Comparison of ENCODE assay signal across 8 mouse cellular contexts in the genomic region with DNA sequence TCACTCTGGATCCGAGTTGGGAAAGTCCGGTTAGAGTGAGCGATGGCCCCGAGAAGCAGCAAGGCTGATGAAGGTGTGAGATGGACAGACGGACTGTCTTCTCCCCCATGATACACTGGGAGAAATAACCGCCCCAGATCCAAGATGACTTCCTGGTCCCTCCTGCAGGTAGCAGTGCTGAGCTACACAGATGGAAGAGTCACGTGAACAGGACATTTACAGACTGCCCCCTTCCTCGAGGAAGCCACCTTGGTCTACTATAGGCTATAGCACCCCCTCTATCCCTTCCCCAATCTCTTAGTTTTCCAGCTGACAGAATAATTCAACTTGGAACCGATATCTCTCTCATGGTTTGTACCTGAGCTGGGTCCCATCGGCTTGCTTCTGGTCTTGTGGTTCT. TPM values are rescaled to one million over a fixed set of nuclear protein-coding genes. Genes with fewer than 3 reads are reported as not detected.
DNase-seq lines count a peak whose midpoint lies in the region; ATAC-seq and TF ChIP-seq lines count a peak whose summit lies in the region.

No protein-coding gene starts in this region.

- no peak overlapping the region for H3K4me3 ChIP-seq in liver, adult 2 months (ENCODE audit: insufficient read depth, low read depth, low read length)
- peak overlapping the region; percentile 92 for H3K4me3 ChIP-seq in cerebellum, adult 2 months (replicated peaks; ENCODE audit: insufficient read depth, low read depth, low read length)
- H3K4me3 ChIP-seq in forebrain, embryonic 16.5 days (replicated peaks; ENCODE audit: low read length): peak overlapping the region; percentile 65
- no peak overlapping the region for H3K4me3 ChIP-seq in midbrain, embryonic 12.5 days

- DNase-seq in liver, adult 2 months (ENCODE audit: extremely low read depth, low read depth, low spot score): peak; percentile 13
- no peak for DNase-seq in liver
- peak; percentile 76 to 77 for DNase-seq in cerebellum, adult 2 months
- peak; percentile 46 to 59 for DNase-seq in kidney, postnatal 4 days
- no peak for DNase-seq in spleen, postnatal 4 days (ENCODE audit: low spot score in 2 of 2)

- TF ChIP-seq CTCF in liver, adult 2 months (IDR thresholded peaks at IDR 0.05; ENCODE audit: low read depth, low read length): no peak
- peak; percentile 87 for TF ChIP-seq CTCF in cerebellum, adult 2 months (IDR thresholded peaks at IDR 0.05; ENCODE audit: borderline replicate concordance, insufficient read depth, low read depth, low read length)

- H3K4me2 ChIP-seq in forebrain, embryonic 16.5 days (ENCODE audit: low read length): peak overlapping the region; percentile 90
- H3K4me2 ChIP-seq in midbrain, embryonic 12.5 days (replicated peaks): peak overlapping the region; percentile 99; the same call in 1 of the 2 replicates

- H3K9me3 ChIP-seq in forebrain, embryonic 16.5 days (ENCODE audit: control insufficient read depth, low read length): peaks cover 7% of the 10 kb centered on the region
- H3K9me3 ChIP-seq in midbrain, embryonic 12.5 days: peaks cover 6% of the 10 kb centered on the region; the same call in 1 of the 2 replicates

- no peaks in the 10 kb centered on the region; the same call in 1 of the 2 replicates for H3K4me1 ChIP-seq in liver, adult 2 months (ENCODE audit: control insufficient read depth, insufficient read depth, low read length)
- H3K4me1 ChIP-seq in cerebellum, adult 2 months (ENCODE audit: control insufficient read depth, insufficient read depth, low read length): peaks cover 2% of the 10 kb centered on the region; the same call in 1 of the 2 replicates
- H3K4me1 ChIP-seq in forebrain, embryonic 16.5 days (replicated peaks; ENCODE audit: control insufficient read depth, insufficient read depth, low read length): peaks cover 15% of the 10 kb centered on the region
- H3K4me1 ChIP-seq in midbrain, embryonic 12.5 days: peaks cover 15% of the 10 kb centered on the region

- no peaks in the 10 kb centered on the region for H3K36me3 ChIP-seq in liver, adult 2 months (ENCODE audit: control insufficient read depth, insufficient read depth, low read length)
- H3K36me3 ChIP-seq in forebrain, embryonic 16.5 days (ENCODE audit: control insufficient read depth, insufficient read depth): no peaks in the 10 kb centered on the region
- no peaks in the 10 kb centered on the region for H3K36me3 ChIP-seq in midbrain, embryonic 12.5 days

- peaks cover 16% of the 10 kb centered on the region for H3K27me3 ChIP-seq in liver, adult 2 months (ENCODE audit: control insufficient read depth, insufficient read depth, low read length)
- H3K27me3 ChIP-seq in cerebellum, adult 2 months (ENCODE audit: control insufficient read depth, insufficient read depth, low read length): no peaks in the 10 kb centered on the region
- peaks cover 19% of the 10 kb centered on the region for H3K27me3 ChIP-seq in forebrain, embryonic 16.5 days (replicated peaks; ENCODE audit: control insufficient read depth, insufficient read depth, low read length)
- H3K27me3 ChIP-seq in midbrain, embryonic 12.5 days: peaks cover 56% of the 10 kb centered on the region

- no peaks in the 10 kb centered on the region for H3K79me2 ChIP-seq in liver, adult 2 months (ENCODE audit: control insufficient read depth, insufficient read depth, low read length)

- H3K9ac ChIP-seq in liver, adult 2 months (ENCODE audit: low read depth, low read length): no peak overlapping the region
- H3K9ac ChIP-seq in forebrain, embryonic 16.5 days (replicated peaks; ENCODE audit: low read depth, low read length): no peak overlapping the region
- H3K9ac ChIP-seq in midbrain, embryonic 12.5 days (replicated peaks): no peak overlapping the region

- H3K27ac ChIP-seq in liver, adult 2 months (replicated peaks; ENCODE audit: insufficient read depth, low read depth, low read length): no peak overlapping the region
- H3K27ac ChIP-seq in cerebellum, adult 2 months (ENCODE audit: insufficient read depth, low read length): peak overlapping the region; percentile 58; the same call in 1 of the 2 replicates
- no peak overlapping the region for H3K27ac ChIP-seq in forebrain, embryonic 16.5 days (ENCODE audit: low read length)
- no peak overlapping the region for H3K27ac ChIP-seq in midbrain, embryonic 12.5 days (replicated peaks)

- no peak for TF ChIP-seq POLR2A in liver, adult 2 months (IDR thresholded peaks at IDR 0.05; ENCODE audit: extremely low read depth, insufficient read depth, low read length)
- TF ChIP-seq POLR2A in cerebellum, adult 2 months (IDR thresholded peaks at IDR 0.05; ENCODE audit: borderline replicate concordance, insufficient read depth, low read length): no peak

- WGBS in liver, adult 2 months: 32% methylated on average over 10 of the region's 10 CpGs
- 19% methylated on average over 10 of the region's 10 CpGs for WGBS in cerebellum, adult 2 months
- whole genome bisulfite sequencing in forebrain, embryonic 16.5 days: 22% methylated on average over 10 of the region's 10 CpGs
- WGBS in midbrain, embryonic 12.5 days: 18% methylated on average over 10 of the region's 10 CpGs

- ATAC-seq in forebrain, embryonic 16.5 days: peak; percentile 26; the same call in 1 of the 2 replicates
- ATAC-seq in midbrain, embryonic 12.5 days (ENCODE audit: low FRiP score, low read depth): no peak
- ATAC-seq in erythroblast, adult 5-6 weeks (replicated peaks; ENCODE audit: low FRiP score, poor library complexity, severe bottlenecking): no peak

RNA-seq across cellular contexts. Expression of a gene that starts 0.6 kb away (rescaled TPM):
- total RNA-seq in liver, adult 2 months (2014; rRNA removed): 0.28 and 0.34 TPM in 2 replicates
- polyA plus RNA-seq in liver, adult 2 months (2012; rRNA removed): 0.24 and 0.28 TPM in 2 replicates
- polyA plus RNA-seq in cerebellum, adult 2 months (2012; rRNA removed): 77.8 and 91.5 TPM in 2 replicates
- polyA plus RNA-seq in forebrain, embryonic 16.5 days (2015; fragmentation: Nextera tagmentation; extraction: Ambion mirVana): 7.2 and 11.0 TPM in 2 replicates
- polyA plus RNA-seq in midbrain, embryonic 12.5 days (2016; fragmentation: Nextera tagmentation; extraction: Ambion mirVana): 4.8 and 5.2 TPM in 2 replicates
- total RNA-seq in erythroblast, adult 5-6 weeks (2015; ENCODE audit: low replicate concordance): not detected in 2 replicates
- total RNA-seq in erythroblast, adult 5-6 weeks (2017; ENCODE audit: low replicate concordance): not detected in 2 replicates

RNA-seq across cellular contexts. Expression of a gene that starts 20.4 kb away (rescaled TPM):
- total RNA-seq in liver, adult 2 months (2014; rRNA removed): not detected in 2 replicates
- polyA plus RNA-seq in liver, adult 2 months (2012; rRNA removed): not detected in 2 replicates
- polyA plus RNA-seq in cerebellum, adult 2 months (2012; rRNA removed): not detected in 2 replicates
- polyA plus RNA-seq in forebrain, embryonic 16.5 days (2015; fragmentation: Nextera tagmentation; extraction: Ambion mirVana): not detected in 2 replicates
- not detected in 2 replicates for polyA plus RNA-seq in midbrain, embryonic 12.5 days (2016; fragmentation: Nextera tagmentation; extraction: Ambion mirVana)
- not detected in 2 replicates for total RNA-seq in erythroblast, adult 5-6 weeks (2015; ENCODE audit: low replicate concordance)
- total RNA-seq in erythroblast, adult 5-6 weeks (2017; ENCODE audit: low replicate concordance): not detected in 2 replicates

RNA-seq across cellular contexts. Expression of a gene that starts 33.9 kb away (rescaled TPM):
- total RNA-seq in liver, adult 2 months (2014; rRNA removed): not detected in 2 replicates
- polyA plus RNA-seq in liver, adult 2 months (2012; rRNA removed): not detected in 2 replicates
- polyA plus RNA-seq in cerebellum, adult 2 months (2012; rRNA removed): not detected in 2 replicates
- not detected in 2 replicates for polyA plus RNA-seq in forebrain, embryonic 16.5 days (2015; fragmentation: Nextera tagmentation; extraction: Ambion mirVana)
- not detected in 2 replicates for polyA plus RNA-seq in midbrain, embryonic 12.5 days (2016; fragmentation: Nextera tagmentation; extraction: Ambion mirVana)
- not detected in 2 replicates for total RNA-seq in erythroblast, adult 5-6 weeks (2015; ENCODE audit: low replicate concordance)
- total RNA-seq in erythroblast, adult 5-6 weeks (2017; ENCODE audit: low replicate concordance): not detected in 2 replicates

RNA-seq across cellular contexts. Expression of a gene that starts 39.9 kb away (rescaled TPM):
- 1.5 and 2.6 TPM in 2 replicates for total RNA-seq in liver, adult 2 months (2014; rRNA removed)
- 1.3 and 2.0 TPM in 2 replicates for polyA plus RNA-seq in liver, adult 2 months (2012; rRNA removed)
- 1.3 and 1.4 TPM in 2 replicates for polyA plus RNA-seq in cerebellum, adult 2 months (2012; rRNA removed)
- polyA plus RNA-seq in forebrain, embryonic 16.5 days (2015; fragmentation: Nextera tagmentation; extraction: Ambion mirVana): 0.84 and 1.4 TPM in 2 replicates
- 1.3 and 2.3 TPM in 2 replicates for polyA plus RNA-seq in midbrain, embryonic 12.5 days (2016; fragmentation: Nextera tagmentation; extraction: Ambion mirVana)
- total RNA-seq in erythroblast, adult 5-6 weeks (2015; ENCODE audit: low replicate concordance): 2.3 and 4.0 TPM in 2 replicates
- total RNA-seq in erythroblast, adult 5-6 weeks (2017; ENCODE audit: low replicate concordance): 1.4 and 3.5 TPM in 2 replicates

Comparison
In these comparisons a context has a peak if more than half of its experiments do, and no peak if none do; other contexts are left out.
1. DNase-seq: peak in liver, adult 2 months (single experiment), cerebellum, adult 2 months (2 of 2) and kidney, postnatal 4 days (2 of 2); none in liver (single experiment) and spleen, postnatal 4 days (0 of 2).
2. H3K4me3 ChIP-seq: peak in cerebellum, adult 2 months (single experiment) and forebrain, embryonic 16.5 days (single experiment); none in liver, adult 2 months (single experiment) and midbrain, embryonic 12.5 days (single experiment).